Mouse (Mus musculus) ES-E14 (cell line): Measurements from ENCODE around the gene Gtpbp1. TPM values are rescaled to one million over a fixed set of nuclear protein-coding genes. Genes with fewer than 3 reads are reported as not detected.

Source experiments
- DNase-seq: peaks from one replicate; pipeline ENCODE4 v3.0.0-alpha.2; 2013; ENCODE audit warnings: low read depth, low spot score
- H3K27ac ChIP-seq: 2 replicates; pipeline ENCODE4 v1.5.1; 2012; ENCODE audit warnings: low read depth, mild to moderate bottlenecking, low read length, moderate library complexity, mixed read lengths; ENCODE audit not compliant: poor library complexity, insufficient read depth, severe bottlenecking
- H3K36me3 ChIP-seq: 2 replicates; pipeline ENCODE4 v1.6.1; 2012; ENCODE audit warnings: mild to moderate bottlenecking, low read length, moderate library complexity, mixed read lengths; ENCODE audit not compliant: control insufficient read depth, poor library complexity, insufficient read depth, severe bottlenecking
- H3K4me1 ChIP-seq, 2 experiments: fragments of 150-350 bp in 1 of 2; sonication (generic) in 1 of 2; 2 replicates each; pipeline ENCODE4 v1.6.1; 2012; ENCODE audit warnings: low read length in 2 of 2, mild to moderate bottlenecking in 1 of 2, mixed read lengths in 1 of 2; ENCODE audit not compliant: control insufficient read depth in 2 of 2, insufficient read depth in 2 of 2, poor library complexity in 1 of 2
- H3K4me3 ChIP-seq, 2 experiments: fragments of 150-350 bp in 1 of 2; sonication (generic) in 1 of 2; 2 replicates each; pipeline ENCODE4 v1.5.1; 2012; ENCODE audit warnings: low read length in 2 of 2, low read depth in 1 of 2, mild to moderate bottlenecking in 1 of 2, mixed read lengths in 1 of 2; ENCODE audit not compliant: insufficient read depth in 1 of 2, poor library complexity in 1 of 2, severe bottlenecking in 1 of 2
- H3K9ac ChIP-seq: 2 replicates; pipeline ENCODE4 v1.6.1; 2012; ENCODE audit warnings: low read depth, mild to moderate bottlenecking, low read length, mixed read lengths; ENCODE audit not compliant: poor library complexity, insufficient read depth, severe bottlenecking
- H3K9me3 ChIP-seq: fragments of 150-350 bp; sonication (generic); 2 replicates; pipeline ENCODE4 v1.6.1; 2012; ENCODE audit warnings: low read depth, mild to moderate bottlenecking, low read length; ENCODE audit not compliant: control insufficient read depth, insufficient read depth
- CHD2 ChIP-seq: IDR thresholded peaks from 2 replicates; pipeline ENCODE4 v1.6.1; 2014; ENCODE audit warnings: mild to moderate bottlenecking, low read depth, low read length, inconsistent platforms
- HCFC1 ChIP-seq: IDR thresholded peaks from 2 replicates; pipeline ENCODE4 v1.6.1; 2012; ENCODE audit warnings: low read length, inconsistent platforms, borderline replicate concordance; ENCODE audit not compliant: insufficient read depth
- MAFK ChIP-seq: IDR thresholded peaks from 2 replicates; pipeline ENCODE4 v1.6.1; 2014; ENCODE audit warnings: mild to moderate bottlenecking, low read depth, low read length, inconsistent platforms; ENCODE audit not compliant: insufficient read depth
- ZC3H11A ChIP-seq: IDR thresholded peaks from 2 replicates; pipeline ENCODE4 v1.6.1; 2012; ENCODE audit warnings: low read depth, mild to moderate bottlenecking, inconsistent platforms, low read length, borderline replicate concordance
- ZNF384 ChIP-seq: IDR thresholded peaks from 2 replicates; pipeline ENCODE4 v1.6.1; 2012; ENCODE audit warnings: low read depth, low read length, inconsistent platforms
- in situ Hi-C, 2 experiments: fragments of 600-800 bp; cut with MboI; formaldehyde crosslinking; loops; one replicate each; pipeline ENCODE4 v1.15.1; 2025; ENCODE audit warnings: low sequenced_read_pairs in 2 of 2, inconsistent platforms in 1 of 2; ENCODE audit not compliant: unreplicated experiment in 2 of 2
- total RNA-seq: library from RNA; depleted of rRNA; stranded (reverse); fragments of 300-350 nt; gene quantifications from 2 replicates; pipeline ENCODE4 v1.2.3, GENCODE M21; 2012

The Gtpbp1 gene
- total RNA-seq, 1 experiment: 48.1 TPM

GRCm38 (mm10) chr15:79728311-79728710, 37.7 kb downstream of the Gtpbp1 start:
- no peaks in the 10 kb centered on the region for H3K9me3 ChIP-seq
- H3K27ac ChIP-seq: no peak overlapping the region
- TF ChIP-seq MAFK (no peak), ZNF384 (no peak), HCFC1 (no peak), ZC3H11A (no peak), CHD2 (no peak)
- in situ Hi-C loops: no loop called here
- no peak overlapping the region for H3K4me3 ChIP-seq
- H3K36me3 ChIP-seq: no peaks in the 10 kb centered on the region; the same call in 1 of the 2 replicates
- H3K9ac ChIP-seq: no peak overlapping the region
- no peaks in the 10 kb centered on the region for H3K4me1 ChIP-seq
- no peak for DNase-seq

- Histone ChIP-seq H3K9me3 (no peaks in the 10 kb centered on the region), H3K4me3 (no peak overlapping the region), H3K4me1 (no peaks in the 10 kb centered on the region), H3K27ac (no peak overlapping the region), H3K9ac (no peak overlapping the region), H3K36me3 (no peaks in the 10 kb centered on the region; the same call in 1 of the 2 replicates)
- DNase-seq: no peak
- TF ChIP-seq CHD2: no peak
- TF ChIP-seq HCFC1: no peak
- no peak for TF ChIP-seq ZNF384
- no peak for TF ChIP-seq MAFK
- no peak for TF ChIP-seq ZC3H11A
- in situ Hi-C loops: no loop called here
Measured at GRCm38 (mm10) chr15:79728731-79729388, 38.2 kb downstream of the Gtpbp1 start.

- Histone ChIP-seq H3K4me3 (no peak overlapping the region), H3K36me3 (no peaks in the 10 kb centered on the region; the same call in 1 of the 2 replicates), H3K9me3 (no peaks in the 10 kb centered on the region), H3K9ac (no peak overlapping the region), H3K27ac (no peak overlapping the region), H3K4me1 (peaks cover 0 to 2% of the 10 kb centered on the region in 2 experiments; a peak in 1 of 4 replicates)
- TF ChIP-seq ZC3H11A: no peak
- TF ChIP-seq MAFK: no peak
- no peak for TF ChIP-seq CHD2
- TF ChIP-seq ZNF384: no peak
- TF ChIP-seq HCFC1: no peak
- no peak for DNase-seq
- in situ Hi-C loops: no loop called here
Measured at GRCm38 (mm10) chr15:79731554-79731953, 40.9 kb downstream of the Gtpbp1 start.

GRCm38 (mm10) chr15:79733192-79733591, 42.5 kb downstream of the Gtpbp1 start:
- Histone ChIP-seq H3K4me1 (peaks cover 0 to 2% of the 10 kb centered on the region in 2 experiments; a peak in 1 of 4 replicates), H3K27ac (no peak overlapping the region), H3K4me3 (no peak overlapping the region), H3K9me3 (no peaks in the 10 kb centered on the region), H3K36me3 (peaks cover 7% of the 10 kb centered on the region; the same call in 1 of the 2 replicates), H3K9ac (no peak overlapping the region)
- TF ChIP-seq ZNF384 (no peak), MAFK (no peak), HCFC1 (no peak), ZC3H11A (no peak), CHD2 (no peak)
- in situ Hi-C loops: no loop called here
- no peak for DNase-seq

GRCm38 (mm10) chr15:79733640-79734039, 43.0 kb downstream of the Gtpbp1 start:
- peaks cover 0 to 2% of the 10 kb centered on the region in 2 experiments; a peak in 1 of 4 replicates for H3K4me1 ChIP-seq
- H3K9me3 ChIP-seq: no peaks in the 10 kb centered on the region
- peaks cover 9% of the 10 kb centered on the region; the same call in 1 of the 2 replicates for H3K36me3 ChIP-seq
- no peak overlapping the region for H3K9ac ChIP-seq
- H3K27ac ChIP-seq: no peak overlapping the region
- DNase-seq: no peak
- in situ Hi-C loops: no loop called here
- TF ChIP-seq HCFC1 (no peak), CHD2 (no peak), ZC3H11A (no peak), ZNF384 (no peak)
- no peak overlapping the region for H3K4me3 ChIP-seq
